In genomic region chr6:137002169-137002514, GRCm38 (mm10) we compare ENCODE assay signal across 15 mouse cellular contexts.
"Had no signal": no experiment of that assay in that cellular context is flagged by ENCODE, and none has a peak within 500 bp of the region (broad histone marks: within the 10 kb centered on the region; RNA-seq: fewer than 3 reads in every experiment).

No protein-coding gene starts in this region.

- H3K4me2 ChIP-seq: liver, embryonic 11.5 days; midbrain, embryonic 12.5 days; neural tube, embryonic 13.5 days; neural tube, embryonic 15.5 days had no signal

- H3K36me3 ChIP-seq: midbrain, embryonic 10.5 days; midbrain, embryonic 12.5 days; neural tube, embryonic 13.5 days; neural tube, embryonic 15.5 days had no signal

- DNase-seq: lung, adult 18-20 months; lung, postnatal 14 days; lung, postnatal 4 days; right cerebral cortex, adult 18-20 months; spleen, adult 18-20 months; thymus, adult 18-20 months; thymus, postnatal 14 days; thymus, postnatal 4 days had no signal

- H3K27ac ChIP-seq: liver, embryonic 14.5 days; midbrain, embryonic 10.5 days; midbrain, embryonic 12.5 days; neural tube, embryonic 13.5 days; neural tube, embryonic 15.5 days had no signal

- H3K27me3 ChIP-seq: midbrain, embryonic 12.5 days; neural tube, embryonic 13.5 days; neural tube, embryonic 15.5 days had no signal

- H3K9me3 ChIP-seq: midbrain, embryonic 10.5 days; midbrain, embryonic 12.5 days; neural tube, embryonic 13.5 days; neural tube, embryonic 15.5 days had no signal

- H3K4me3 ChIP-seq: midbrain, embryonic 10.5 days; midbrain, embryonic 12.5 days; myocyte; neural tube, embryonic 13.5 days; neural tube, embryonic 15.5 days had no signal

- H3K9ac ChIP-seq: liver, embryonic 14.5 days; midbrain, embryonic 12.5 days; neural tube, embryonic 13.5 days; neural tube, embryonic 15.5 days had no signal

- H3K4me1 ChIP-seq: midbrain, embryonic 10.5 days; midbrain, embryonic 12.5 days; neural tube, embryonic 13.5 days; neural tube, embryonic 15.5 days had no signal
